Mouse (Mus musculus): ENCODE data around the gene Gars.

- TF ChIP-seq CTCF (IDR thresholded peaks at IDR 0.05; ENCODE audit: low read depth, low read length) = no peak
- no peak for TF ChIP-seq POLR2A (IDR thresholded peaks at IDR 0.05; ENCODE audit: insufficient read depth, low read length)
- TF ChIP-seq EP300 (IDR thresholded peaks at IDR 0.05; ENCODE audit: insufficient read depth, low read depth, low read length) = no peak
Observed at GRCm38 (mm10) chr6:55065903-55066302, 28.1 kb downstream of the Gars start.
